In genomic region chr5:66612964-66613363, GRCm38 (mm10) we compare ENCODE assay signal across 11 mouse cellular contexts. TPM values are rescaled to one million over a fixed set of nuclear protein-coding genes. Genes with fewer than 3 reads are reported as not detected.
A peak's percentile ranks its signal among the peaks of the same experiment; 100 is the strongest.
DNase-seq lines count a peak whose midpoint lies in the region; ATAC-seq lines count a peak whose summit lies in the region.
"Had no signal": no experiment of that assay in that cellular context is flagged by ENCODE, and none has a peak within 500 bp of the region (broad histone marks: within the 10 kb centered on the region; RNA-seq: fewer than 3 reads in every experiment).

No protein-coding gene starts in this region.

- no peak overlapping the region for H3K4me2 ChIP-seq in heart, embryonic 11.5 days
- 0 out of 2 replicates have a peak overlapping the region, but pooled peaks have one; percentile 26 for H3K4me2 ChIP-seq in kidney, embryonic 16.5 days (replicated peaks; ENCODE audit: low read depth, low read length)
- H3K4me2 ChIP-seq: embryonic facial prominence, embryonic 15.5 days had no signal

- H3K9me3 ChIP-seq in heart, embryonic 11.5 days (replicated peaks; ENCODE audit: control insufficient read depth, low read length), result no peaks in the 10 kb centered on the region
- no peaks in the 10 kb centered on the region for H3K9me3 ChIP-seq in kidney, embryonic 16.5 days (ENCODE audit: low read length)
- no peaks in the 10 kb centered on the region for H3K9me3 ChIP-seq in embryonic facial prominence, embryonic 10.5 days
- H3K9me3 ChIP-seq: embryonic facial prominence, embryonic 15.5 days had no signal

- H3K9ac ChIP-seq in heart, embryonic 11.5 days (ENCODE audit: low read depth, low read length), result no peak overlapping the region
- no peak overlapping the region for H3K9ac ChIP-seq in kidney, embryonic 16.5 days (replicated peaks; ENCODE audit: low read length)
- H3K9ac ChIP-seq: embryonic facial prominence, embryonic 15.5 days; liver, postnatal 0 days had no signal

- no peaks in the 10 kb centered on the region for H3K27me3 ChIP-seq in heart, embryonic 11.5 days (ENCODE audit: control insufficient read depth, insufficient read depth, low read length)
- H3K27me3 ChIP-seq in kidney, embryonic 16.5 days (ENCODE audit: insufficient read depth, low read length), result no peaks in the 10 kb centered on the region
- no peaks in the 10 kb centered on the region for H3K27me3 ChIP-seq in embryonic facial prominence, embryonic 10.5 days (replicated peaks; ENCODE audit: low read depth, poor library complexity, severe bottlenecking)
- H3K27me3 ChIP-seq: embryonic facial prominence, embryonic 15.5 days had no signal

- no peaks in the 10 kb centered on the region for H3K36me3 ChIP-seq in heart, embryonic 11.5 days (ENCODE audit: control insufficient read depth, insufficient read depth, low read length)
- no peaks in the 10 kb centered on the region for H3K36me3 ChIP-seq in kidney, embryonic 16.5 days (ENCODE audit: insufficient read depth, low read length)
- H3K36me3 ChIP-seq in embryonic facial prominence, embryonic 10.5 days (replicated peaks), result no peaks in the 10 kb centered on the region
- H3K36me3 ChIP-seq: embryonic facial prominence, embryonic 15.5 days had no signal

- DNase-seq in heart, adult 11 months, result peak; percentile 95
- no peak for DNase-seq in kidney, postnatal 14 days
- DNase-seq in adipocyte (ENCODE audit: low spot score), result peak; percentile 95
- peak; percentile 94 for DNase-seq in fat pad, adult 2 months (ENCODE audit: extremely low read depth, low read depth, low spot score)
- no peak for DNase-seq in embryonic facial prominence, embryonic 10.5 days (ENCODE audit: low spot score)
- DNase-seq in layer of hippocampus, adult 9-10 months (ENCODE audit: low spot score), result no peak
- DNase-seq: liver, postnatal 0 days; spleen, adult 18-20 months had no signal

- H3K4me1 ChIP-seq in heart, embryonic 11.5 days (ENCODE audit: control insufficient read depth, insufficient read depth, low read length), result peaks cover 46% of the 10 kb centered on the region
- H3K4me1 ChIP-seq in kidney, embryonic 16.5 days (ENCODE audit: insufficient read depth, low read length), result peaks cover 85% of the 10 kb centered on the region
- peaks cover 54% of the 10 kb centered on the region for H3K4me1 ChIP-seq in embryonic facial prominence, embryonic 10.5 days

- ATAC-seq in heart, embryonic 11.5 days (replicated peaks; ENCODE audit: insufficient number of reproducible peaks, low FRiP score, low TSS enrichment), result no peak
- no peak for ATAC-seq in kidney, embryonic 16.5 days (ENCODE audit: low FRiP score, low TSS enrichment)
- ATAC-seq: liver, postnatal 0 days had no signal

- WGBS in heart, embryonic 11.5 days (ENCODE audit: insufficient replicate concordance), result 84% methylated on average over 5 of the region's 5 CpGs
- 64% methylated on average over 5 of the region's 5 CpGs for WGBS in kidney, embryonic 16.5 days
- 82% methylated on average over 5 of the region's 5 CpGs for WGBS in embryonic facial prominence, embryonic 10.5 days

- H3K4me3 ChIP-seq in heart, embryonic 11.5 days (ENCODE audit: low read depth, low read length), result no peak overlapping the region
- no peak overlapping the region for H3K4me3 ChIP-seq in kidney, embryonic 16.5 days (ENCODE audit: low read length)
- H3K4me3 ChIP-seq in embryonic facial prominence, embryonic 10.5 days, result no peak overlapping the region
- H3K4me3 ChIP-seq: embryonic facial prominence, embryonic 15.5 days had no signal

- H3K27ac ChIP-seq in heart, embryonic 11.5 days (ENCODE audit: low read depth, low read length), result no peak overlapping the region
- H3K27ac ChIP-seq in kidney, embryonic 16.5 days (ENCODE audit: low read length), result peak overlapping the region; percentile 48; the same call in 1 of the 2 replicates
- H3K27ac ChIP-seq in embryonic facial prominence, embryonic 10.5 days (replicated peaks), result no peak overlapping the region
- H3K27ac ChIP-seq: embryonic facial prominence, embryonic 15.5 days had no signal

RNA-seq across cellular contexts. Expression of gene Apbb2, which starts 5.6 kb away (rescaled TPM):
- polyA plus RNA-seq in heart, embryonic 11.5 days (2014; fragmentation: Nextera tagmentation; extraction: Ambion mirVana), result 25.9 and 28.0 TPM in 2 replicates
- 62.4 and 71.5 TPM in 2 replicates for polyA plus RNA-seq in kidney, embryonic 16.5 days (2015; fragmentation: Nextera tagmentation; extraction: Ambion mirVana)
- polyA plus RNA-seq in embryonic facial prominence, embryonic 10.5 days (2016; fragmentation: Nextera tagmentation; extraction: Ambion mirVana), result 30.7 and 36.8 TPM in 2 replicates

Comparison
In these comparisons a context has a peak if more than half of its experiments do, and no peak if none do; other contexts are left out.
1. DNase-seq: peak in heart, adult 11 months (single experiment), adipocyte (single experiment) and fat pad, adult 2 months (single experiment); none in kidney, postnatal 14 days (single experiment), embryonic facial prominence, embryonic 10.5 days (single experiment) and layer of hippocampus, adult 9-10 months (single experiment).